Mouse (Mus musculus): Measurements from ENCODE around the gene Iqcf3.

- TF ChIP-seq POLR2A (IDR thresholded peaks at IDR 0.05; ENCODE audit: borderline replicate concordance, extremely low read depth, insufficient read depth, insufficient read length, poor library complexity, severe bottlenecking) (no peak), CTCF (IDR thresholded peaks at IDR 0.05; ENCODE audit: borderline replicate concordance, extremely low read depth, insufficient read depth, insufficient read length) (no peak)
These were observed 77.8 kb downstream of the Iqcf3 start for GRCm38 (mm10) chr9:106483606-106484005.
